Mouse (Mus musculus): ENCODE results near the gene Apeh.

GRCm38 (mm10) chr9:108139169-108139962 is 45.0 kb upstream of the Apeh start:
- TF ChIP-seq CTCF (IDR thresholded peaks at IDR 0.05; ENCODE audit: low read depth) (no peak), EP300 (IDR thresholded peaks at IDR 0.05; ENCODE audit: low read depth) (no peak)

All from heart, postnatal 0 days (tissue).